Mouse (Mus musculus) MEL-GATA-1-ER (cell line): Measurements from ENCODE around the gene Slc35e2.

Experiments used
- DNase-seq: peaks from one replicate; pipeline ENCODE4 v3.0.0-alpha.2; 2012; ENCODE audit warnings: low read depth; ENCODE audit errors: extremely low read depth

Slc35e2 gene

DNA sequence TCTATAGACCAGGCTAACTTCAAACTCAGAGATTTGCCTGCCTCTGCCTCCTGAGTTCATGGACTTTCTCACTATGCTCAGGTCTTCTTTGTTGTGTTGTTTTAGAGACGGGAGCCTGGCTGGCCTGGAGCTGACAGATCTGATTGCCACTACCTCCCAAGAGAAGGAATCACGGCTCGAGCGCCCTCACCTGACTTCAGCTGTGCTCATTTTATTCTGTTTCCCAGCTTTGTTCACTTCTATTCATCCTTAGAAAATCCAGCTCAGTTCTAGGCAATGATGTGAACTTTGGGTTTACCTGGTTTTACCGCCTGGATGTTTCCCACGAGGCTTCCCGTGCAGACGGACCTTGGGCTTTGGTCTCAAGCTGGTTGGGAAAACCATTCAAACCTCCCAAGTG is 25.7 kb upstream of the Slc35e2 start:
- DNase-seq, result no peak

DNA sequence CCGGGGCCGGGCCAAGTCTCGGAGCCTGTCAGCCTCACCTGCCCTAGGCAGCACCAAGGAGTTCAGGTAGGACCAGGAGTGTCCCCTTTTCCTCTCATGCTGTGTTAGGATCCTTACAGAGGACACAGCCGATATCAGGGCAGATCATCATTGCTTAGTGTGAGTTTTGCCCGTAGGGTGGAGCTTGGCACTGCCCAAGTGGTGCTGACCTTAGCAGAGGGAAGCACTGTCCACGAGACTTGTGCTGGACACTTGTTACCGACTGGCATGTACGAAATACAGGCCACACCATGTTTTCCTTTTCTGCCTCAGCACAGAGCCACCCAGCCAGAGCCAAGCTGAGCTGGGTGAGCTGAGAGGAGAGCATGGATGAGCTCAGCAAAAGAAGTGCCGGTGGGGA is 24.1 kb upstream of the Slc35e2 start:
- DNase-seq, result no peak

DNA sequence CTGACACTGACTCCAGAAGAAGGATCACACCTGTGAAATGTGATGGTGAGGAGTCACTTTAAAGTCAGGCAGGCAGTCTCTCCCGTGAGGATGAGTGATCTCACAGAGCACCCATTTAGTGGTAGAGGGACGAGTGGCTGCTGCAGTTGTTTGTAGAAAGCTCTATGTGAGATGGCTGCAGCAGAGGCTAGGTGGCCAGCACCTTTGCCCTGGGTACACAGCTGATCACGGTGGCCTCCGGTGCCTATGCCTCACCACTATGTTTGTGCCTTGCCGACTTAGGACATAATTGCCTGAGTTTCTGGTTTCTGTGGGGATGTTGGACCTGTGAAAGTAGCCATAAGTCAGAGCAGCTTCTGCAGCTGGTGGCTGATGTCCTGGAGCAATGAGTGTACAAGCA is 23.5 kb upstream of the Slc35e2 start:
- DNase-seq, result no peak

DNA sequence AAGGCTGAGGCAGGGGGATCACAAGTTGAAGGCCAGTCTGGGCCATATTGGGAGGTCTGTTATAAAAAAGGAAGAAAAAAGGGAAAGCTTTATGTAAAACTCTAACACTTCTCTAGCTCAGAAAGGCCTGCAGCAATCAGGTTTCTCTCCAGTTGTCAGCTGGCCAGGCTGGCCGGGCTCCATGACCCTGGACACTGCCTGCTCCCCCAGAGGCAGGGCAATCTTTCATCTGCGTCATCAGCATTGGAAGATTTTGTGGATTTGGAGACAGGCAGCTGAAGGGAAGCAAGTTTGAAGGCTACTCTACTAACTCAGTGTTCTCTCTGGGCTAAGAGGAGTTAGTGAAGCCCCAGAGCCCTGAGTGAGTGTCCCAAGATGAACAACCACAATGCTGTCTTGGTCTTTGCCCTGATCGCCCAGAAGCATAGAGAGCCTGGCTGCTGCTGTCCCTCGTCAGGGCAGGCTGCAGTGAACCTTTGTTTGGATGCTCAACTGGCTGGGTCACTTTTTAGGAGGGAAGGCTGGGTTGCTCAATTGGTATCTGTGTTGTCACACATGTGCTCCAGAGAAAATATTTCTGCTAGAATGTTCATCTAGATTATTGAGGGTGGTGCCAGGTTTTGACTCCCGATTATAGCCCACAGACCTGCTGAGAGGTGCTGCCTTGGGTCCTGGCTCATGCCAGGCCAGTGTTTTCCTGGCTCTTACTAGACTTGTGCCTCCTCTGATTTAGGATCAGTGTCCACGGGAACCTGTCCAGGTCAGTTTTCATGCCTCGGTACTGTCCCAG is 22.7 kb upstream of the Slc35e2 start:
- no peak for DNase-seq

DNA sequence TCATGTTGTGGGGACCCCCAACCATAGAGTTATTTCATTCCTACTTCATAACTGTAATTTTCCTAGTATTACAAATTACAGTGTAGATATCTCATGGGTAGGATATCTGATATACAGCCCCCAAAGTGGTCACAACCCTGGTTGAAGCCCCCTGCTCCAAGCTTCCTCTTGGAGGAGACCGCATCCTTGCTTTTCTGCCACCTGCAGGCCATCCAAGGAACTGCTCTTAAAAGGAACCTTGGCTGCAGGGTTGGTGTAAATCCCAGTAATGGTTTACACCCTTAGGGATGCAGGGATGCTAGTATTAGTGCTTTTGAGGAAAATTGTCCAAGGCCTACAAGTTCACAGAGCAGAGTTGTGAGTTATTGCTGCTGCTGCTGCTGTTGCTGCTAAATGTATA is 20.8 kb upstream of the Slc35e2 start:
- no peak for DNase-seq

DNA sequence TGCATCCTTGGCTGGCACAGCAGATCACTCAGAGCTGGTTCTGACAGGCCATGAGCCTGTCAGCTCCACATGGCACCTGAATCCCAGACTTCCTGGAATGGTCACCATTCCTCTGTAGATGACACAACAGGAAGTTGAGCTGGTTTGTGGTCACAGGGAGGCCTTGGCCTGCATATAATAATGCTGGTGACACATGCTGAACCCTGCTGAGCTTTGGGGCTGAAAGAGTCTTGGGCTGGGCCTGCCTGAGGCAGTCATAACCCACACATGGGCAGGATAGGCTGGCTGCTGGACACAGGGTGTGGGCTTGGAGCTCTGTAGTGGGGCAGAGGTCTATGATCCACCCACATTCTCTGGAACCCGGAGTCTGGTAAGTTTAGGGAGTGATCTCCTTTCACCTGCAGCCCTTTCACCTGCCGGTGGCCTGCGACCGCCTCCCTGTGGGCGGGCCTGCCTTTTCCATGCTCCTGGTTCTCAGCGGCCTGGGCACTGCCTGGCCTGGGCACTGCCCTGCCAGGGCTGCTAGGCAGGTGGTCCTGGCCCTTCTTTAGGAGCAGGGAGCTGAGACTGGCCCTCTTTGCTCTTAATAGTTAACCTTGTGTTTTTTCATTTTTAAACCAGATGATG is 18.8 kb upstream of the Slc35e2 start:
- no peak for DNase-seq

DNA sequence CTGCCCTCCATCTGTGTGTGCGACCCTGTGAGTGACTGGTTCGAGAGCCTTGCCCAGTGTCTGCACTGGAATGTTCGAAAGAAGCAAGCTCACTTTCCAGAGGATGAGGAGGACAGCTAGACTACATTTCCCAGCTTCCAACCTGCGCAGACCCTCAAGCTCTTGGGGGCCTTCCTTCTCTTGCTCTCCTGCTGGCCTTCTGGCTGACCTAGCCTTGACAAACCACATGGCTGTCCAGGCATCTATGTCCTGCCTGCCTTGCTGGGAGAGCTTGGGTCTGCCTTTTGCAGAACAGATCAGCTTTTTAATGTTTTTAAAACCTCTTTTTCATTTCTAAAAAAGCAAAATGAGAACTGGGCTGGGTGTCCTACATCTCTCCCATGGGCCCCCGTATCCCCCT is 11.9 kb upstream of the Slc35e2 start:
- DNase-seq, result no peak

DNA sequence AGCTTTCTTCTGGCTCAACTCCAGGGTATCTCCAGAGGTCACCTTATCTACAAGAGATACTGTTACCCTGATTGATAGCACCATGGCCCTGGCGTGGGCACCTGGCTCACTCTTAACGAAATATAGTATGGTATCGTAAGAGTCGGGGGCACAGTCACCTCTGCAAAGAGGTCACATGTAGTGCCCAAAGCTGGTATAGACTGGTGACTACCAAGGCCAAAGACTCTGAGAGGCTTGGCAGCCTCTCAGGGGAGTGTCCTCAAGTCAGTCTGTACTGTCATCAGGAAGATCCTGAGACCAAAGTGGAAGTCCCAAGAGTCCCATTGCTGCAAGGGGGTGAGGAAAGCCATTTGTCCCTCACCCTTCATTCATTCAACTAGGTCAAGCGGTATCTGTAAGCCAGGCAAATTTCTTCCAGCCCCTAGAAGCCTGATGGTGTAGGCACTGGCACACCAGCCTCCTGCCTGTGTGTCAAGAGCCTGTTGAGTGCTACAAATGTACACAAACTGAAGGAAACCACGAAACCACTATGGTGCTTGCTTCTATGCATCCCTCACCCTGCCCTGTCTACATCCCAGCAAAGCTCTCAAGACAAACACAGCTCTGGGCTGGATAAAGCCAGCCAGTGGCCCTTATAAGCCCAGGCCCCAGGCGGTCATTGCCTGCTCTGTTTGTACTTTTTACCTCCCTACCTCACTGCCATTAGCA is 10.1 kb upstream of the Slc35e2 start:
- DNase-seq, result no peak

DNA sequence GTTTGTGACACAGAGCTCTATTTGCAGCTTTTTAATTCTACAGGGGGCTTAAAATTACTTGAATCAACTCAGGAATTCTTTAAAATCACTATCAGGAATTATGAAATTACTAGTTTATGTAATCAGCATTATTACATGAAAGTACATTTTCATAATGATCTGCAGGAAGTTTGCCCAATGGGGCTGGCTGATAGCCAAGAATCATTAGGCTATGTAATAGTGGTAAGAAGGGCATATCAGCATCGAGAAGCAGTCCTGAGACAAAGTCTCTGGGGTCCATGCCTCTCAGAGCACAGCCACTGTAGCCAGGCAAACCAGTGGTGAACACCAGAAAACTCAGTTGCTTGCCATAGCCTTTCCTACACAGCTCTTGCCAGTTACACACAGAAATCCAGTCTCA is 7.4 kb upstream of the Slc35e2 start:
- DNase-seq, result no peak

DNA sequence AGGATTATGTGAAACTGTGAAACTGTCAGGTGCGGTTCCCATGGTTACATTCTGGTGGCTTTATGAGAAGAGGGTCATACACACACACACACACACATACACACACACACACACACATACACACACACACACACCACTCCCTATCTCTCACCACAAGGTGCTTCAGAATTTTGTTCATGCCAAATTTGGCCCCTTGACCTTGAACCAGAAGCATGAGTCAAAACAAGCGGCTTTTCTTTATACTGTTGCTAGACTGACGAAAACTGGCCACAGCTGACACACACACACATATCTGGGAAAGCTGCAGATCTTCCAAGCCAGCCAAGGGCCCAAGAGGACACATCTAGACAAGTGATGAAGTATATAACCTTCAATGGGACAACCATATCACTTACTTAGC is 5.4 kb upstream of the Slc35e2 start:
- DNase-seq, result no peak

DNA sequence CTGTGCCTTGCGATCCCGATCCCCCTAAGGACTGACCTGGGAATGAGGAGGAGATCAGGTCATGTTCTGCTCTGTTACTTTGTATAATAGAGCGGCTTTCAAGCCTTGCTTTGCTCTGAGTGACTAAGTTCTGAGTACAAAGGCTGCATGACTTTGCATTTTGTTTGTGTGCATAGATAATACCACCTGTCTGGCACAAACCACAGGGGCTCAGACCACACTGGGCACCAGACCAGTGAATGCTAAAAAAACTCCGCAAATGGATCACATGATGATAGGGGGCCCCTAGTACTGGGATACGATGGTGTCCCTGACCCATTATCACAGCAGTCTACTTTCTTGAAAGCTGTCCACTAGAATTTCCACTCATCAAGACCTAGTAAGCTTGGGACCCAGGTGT is 4.6 kb upstream of the Slc35e2 start:
- peak; percentile 66 for DNase-seq

DNA sequence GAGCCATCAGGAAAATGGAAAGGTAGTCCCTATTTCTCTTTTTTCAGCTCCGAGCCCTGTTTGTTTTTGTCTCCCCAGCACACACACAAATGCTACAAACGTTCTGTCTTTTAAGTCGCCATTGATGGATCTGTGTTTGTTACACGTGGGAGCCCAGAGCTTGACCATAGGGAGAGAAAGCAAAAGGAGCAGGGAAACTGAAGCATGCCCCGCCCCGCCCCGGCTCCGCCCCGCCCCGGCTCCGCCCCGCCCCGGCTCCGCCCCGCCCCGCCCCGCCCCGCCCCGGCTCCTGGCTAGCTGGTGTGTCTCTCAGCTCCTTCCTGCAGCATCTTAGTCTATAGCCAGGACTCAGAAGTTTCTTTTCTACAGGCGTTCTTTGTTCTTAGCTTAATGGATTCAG is 2.7 kb upstream of the Slc35e2 start:
- no peak for DNase-seq

DNA sequence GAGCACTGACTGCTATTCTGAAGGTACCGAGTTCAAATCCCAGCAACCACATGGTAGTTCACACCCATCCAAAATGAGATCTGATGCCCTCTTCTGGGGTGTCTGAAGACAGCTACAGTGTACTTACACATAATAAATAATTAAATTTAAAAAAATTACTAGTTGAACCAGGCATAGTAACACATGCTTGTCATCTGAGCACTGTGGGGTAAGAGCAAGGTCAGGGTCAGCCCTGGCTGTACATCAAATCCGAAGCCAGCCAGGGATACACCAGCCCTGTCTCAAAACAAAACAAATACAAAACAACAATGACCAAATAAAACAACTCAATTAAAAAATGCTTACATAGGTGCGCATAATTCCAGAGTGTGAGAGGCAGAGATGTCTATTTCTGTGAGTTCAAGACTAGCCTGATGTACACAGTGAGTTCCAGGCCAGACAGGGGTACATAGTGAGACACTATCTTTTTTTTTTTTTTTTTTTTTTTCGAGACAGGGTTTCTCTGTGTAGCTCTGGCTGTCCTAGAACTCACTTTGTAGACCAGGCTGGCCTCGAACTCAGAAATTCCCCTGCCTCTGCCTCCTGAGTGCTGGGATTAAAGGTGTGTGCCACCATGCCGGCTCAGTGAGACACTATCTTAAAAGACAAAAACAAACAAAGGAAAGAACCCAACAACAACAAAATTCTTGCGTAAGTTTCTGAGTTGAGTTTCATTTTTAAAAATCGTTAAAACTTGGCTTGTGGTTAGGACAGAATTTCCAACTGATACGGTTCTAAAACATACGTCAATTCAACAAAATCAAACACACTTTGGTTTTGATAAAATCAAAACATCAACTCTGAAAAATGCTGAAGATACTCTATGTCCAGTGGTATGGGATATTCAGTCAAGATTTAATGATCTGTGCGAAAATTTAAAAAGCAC is 1.1 kb upstream of the Slc35e2 start:
- DNase-seq, result no peak

DNA sequence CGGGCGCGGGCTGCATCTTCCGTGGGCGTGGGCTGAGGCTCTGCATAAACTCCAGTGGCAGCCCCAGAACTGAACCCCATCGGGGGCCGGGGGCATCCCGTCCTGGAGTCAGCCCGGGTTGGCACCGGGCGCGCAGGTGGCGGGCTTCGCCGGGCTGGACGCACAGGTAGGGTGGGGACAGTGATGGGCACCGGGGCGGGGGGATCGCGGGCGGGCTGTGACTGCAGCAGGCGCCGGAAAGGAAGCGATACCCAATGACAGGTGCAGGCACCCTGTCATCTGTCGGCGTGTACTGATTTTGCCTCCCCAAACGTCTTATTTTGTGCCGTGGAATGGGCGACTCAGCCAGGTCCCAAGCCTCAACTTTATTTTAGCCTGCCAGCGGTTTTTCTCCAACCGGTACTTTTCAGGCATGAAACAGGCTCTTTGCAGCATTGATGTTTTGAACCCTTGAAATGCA is 811 bp downstream of the Slc35e2 start:
- DNase-seq, result no peak

DNA sequence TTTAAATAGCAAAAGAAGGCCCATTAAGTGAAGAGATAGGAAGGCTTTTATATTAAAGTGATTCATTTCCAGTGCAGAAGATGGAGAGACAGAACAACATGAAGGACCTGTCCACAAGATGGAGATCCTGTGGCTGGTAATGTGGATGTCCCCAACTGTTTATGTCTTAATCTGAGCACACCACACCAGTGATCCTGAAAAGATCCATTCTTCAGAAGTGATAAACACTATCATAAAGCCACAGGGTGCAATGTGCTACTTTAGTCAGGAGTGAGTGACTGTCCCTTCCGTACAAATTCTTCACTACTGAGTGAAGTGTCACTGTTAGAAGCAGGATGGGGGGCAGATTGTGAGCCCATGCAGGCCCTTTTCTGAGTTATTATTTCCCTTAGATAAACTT is 1.5 kb downstream of the Slc35e2 start:
- no peak for DNase-seq

DNA sequence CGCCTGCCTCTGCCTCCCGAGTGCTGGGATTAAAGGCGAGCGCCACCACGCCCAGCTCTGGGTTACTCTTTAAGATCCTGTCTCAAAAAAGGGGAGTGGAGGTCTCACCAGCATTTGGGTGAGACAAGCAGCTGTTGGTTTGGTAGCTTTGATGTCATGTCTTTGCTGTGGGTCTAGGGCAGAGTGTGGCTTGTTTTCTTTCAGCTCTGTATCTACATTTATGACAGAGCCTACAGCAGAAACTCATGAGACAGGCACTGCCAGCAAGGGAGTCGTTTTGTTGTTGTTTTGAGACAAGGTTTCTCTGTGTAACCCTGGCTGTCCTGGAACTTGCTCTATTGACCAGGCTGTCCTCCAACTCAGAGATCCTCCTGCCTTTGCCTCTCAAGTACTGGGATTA is 2.6 kb downstream of the Slc35e2 start:
- no peak for DNase-seq

DNA sequence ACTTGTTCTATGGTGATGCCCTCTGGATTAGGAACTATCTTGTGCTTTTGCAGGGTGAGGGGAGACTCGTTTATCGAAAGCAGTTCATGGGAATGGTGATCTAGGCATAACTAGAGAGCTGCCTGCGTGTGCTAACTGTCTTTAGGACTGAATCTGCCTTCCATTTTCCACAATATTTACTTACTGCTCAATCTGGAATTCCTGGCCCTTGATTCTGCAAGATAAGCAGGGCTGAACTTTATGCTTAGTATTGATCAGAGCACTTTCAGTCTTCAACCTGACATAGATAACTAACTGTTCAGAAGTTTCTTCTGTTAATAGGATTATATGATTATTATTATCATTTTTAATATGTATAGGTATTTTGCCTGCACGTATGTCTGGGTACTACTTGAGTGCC is 3.9 kb downstream of the Slc35e2 start:
- DNase-seq, result no peak

DNA sequence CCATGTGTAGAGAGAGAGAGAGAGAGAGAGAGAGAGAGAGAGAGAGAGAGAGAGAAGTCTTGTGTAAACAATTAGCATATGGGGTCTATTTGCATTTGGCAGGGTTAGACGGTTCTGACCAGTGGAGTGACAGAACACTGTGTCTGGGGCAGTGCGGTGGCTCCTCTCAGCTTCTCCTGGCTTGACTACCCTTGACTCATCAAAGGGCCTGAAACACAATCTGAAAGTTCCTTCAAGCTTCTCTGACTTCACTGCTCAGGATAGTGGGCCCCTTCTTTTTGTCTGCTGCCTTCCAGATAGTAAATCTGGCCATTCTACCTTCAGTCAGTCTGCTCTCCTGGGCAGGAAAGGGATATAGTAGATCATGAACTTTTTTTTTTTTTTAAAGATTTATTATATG is 5.6 kb downstream of the Slc35e2 start:
- no peak for DNase-seq

DNA sequence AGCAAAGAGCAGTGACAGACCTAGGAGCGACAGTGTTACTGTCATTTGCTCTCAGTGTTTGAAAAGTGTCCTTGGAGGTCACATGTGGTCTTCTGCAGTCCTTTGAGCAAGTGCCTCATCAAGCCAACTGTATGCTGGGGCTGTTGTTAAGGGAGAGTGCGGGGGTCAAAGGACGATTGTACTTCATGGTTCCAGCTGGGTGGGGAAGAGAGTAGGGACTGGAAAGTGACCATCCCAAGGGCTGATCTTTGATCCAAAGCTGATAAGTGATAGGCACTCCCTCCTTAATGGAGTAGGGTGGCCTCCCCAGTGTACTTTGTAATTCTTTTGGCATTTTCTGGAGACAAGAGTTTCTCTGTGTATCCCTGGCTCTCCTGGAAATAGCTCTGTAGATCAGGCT is 10.6 kb downstream of the Slc35e2 start:
- no peak for DNase-seq

DNA sequence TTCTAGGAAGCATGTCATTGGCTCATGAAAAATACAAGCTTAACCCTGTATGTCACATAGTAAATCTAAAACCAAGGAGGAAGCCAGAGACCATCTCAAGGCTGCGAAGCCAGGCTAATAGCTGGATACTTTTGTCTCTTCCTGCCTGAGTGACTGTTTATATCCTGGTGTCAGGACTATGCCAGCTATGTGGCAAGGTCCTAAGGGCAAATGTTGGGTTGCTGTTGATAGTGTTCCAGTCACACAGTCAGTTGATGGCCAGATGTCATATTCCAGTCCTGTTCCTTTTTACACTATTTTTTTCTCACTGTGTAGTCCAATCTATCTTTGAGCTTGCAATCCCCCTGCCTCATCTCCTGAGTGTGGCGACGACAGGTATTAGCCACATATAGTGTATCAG is 12.0 kb downstream of the Slc35e2 start:
- DNase-seq, result no peak

DNA sequence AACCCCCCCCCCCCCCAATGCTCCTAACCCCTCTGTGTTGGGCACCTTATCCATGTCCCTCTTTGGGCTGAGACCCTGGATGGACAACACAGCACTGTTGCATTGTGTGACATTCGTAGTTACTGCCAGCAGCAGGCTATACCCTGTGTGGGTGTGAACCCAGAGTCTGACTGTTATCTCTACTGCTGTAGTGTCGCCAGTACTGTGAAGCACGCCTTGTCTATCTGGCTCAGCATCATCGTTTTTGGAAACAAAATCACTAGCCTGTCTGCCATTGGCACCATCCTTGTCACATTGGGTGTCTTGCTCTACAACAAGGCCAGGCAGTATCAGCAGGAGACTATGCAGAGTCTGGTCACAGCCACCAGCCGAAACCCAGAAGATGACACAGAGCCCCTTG is 17.1 kb downstream of the Slc35e2 start:
- DNase-seq, result no peak
